Mouse (Mus musculus): ENCODE measurements at regions not wholly inside any gene's neighbourhood (a gene's known extent, or its start where the extent isn't known, plus 50 kb on each side); places are given as distances from the start of the nearest gene placed in this dataset.
A peak's percentile ranks its signal among the peaks of the same experiment; 100 is the strongest.
"Not testable (repeated sequence)": the region's sequence is repeated elsewhere in the genome, so short reads cannot be mapped to it uniquely, and the experiment has no call there.

DNA sequence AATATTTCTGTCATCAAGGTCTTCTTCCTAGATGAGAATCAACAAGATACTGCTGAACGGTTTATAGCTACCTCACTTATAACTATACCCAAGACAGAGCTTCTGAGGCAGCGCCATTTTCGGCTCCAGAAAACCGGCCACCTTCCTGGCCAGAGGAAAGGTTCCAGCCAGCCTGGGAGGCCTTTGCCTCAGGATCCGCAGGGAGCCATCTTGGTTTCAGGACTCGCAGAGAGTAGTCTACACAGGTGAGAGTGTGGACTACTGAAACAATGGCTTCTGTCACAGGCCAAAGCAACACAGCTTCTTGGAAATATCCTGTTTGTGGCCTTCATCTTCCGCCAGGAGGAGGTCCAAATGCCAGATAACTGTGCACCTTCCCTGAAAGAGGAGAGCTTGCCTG is 447.5 kb downstream of the Kcnt2 start:
- H3K4me3 ChIP-seq = no peak overlapping the region
- H3K4me2 ChIP-seq (replicated peaks) = no peak overlapping the region
- ATAC-seq (ENCODE audit: low FRiP score, low read depth) = no peak
- H3K36me3 ChIP-seq = no peaks in the 10 kb centered on the region
- no peak overlapping the region for H3K27ac ChIP-seq
- H3K9ac ChIP-seq = no peak overlapping the region
- no peaks in the 10 kb centered on the region for H3K27me3 ChIP-seq
- no peaks in the 10 kb centered on the region for H3K9me3 ChIP-seq
- WGBS = 82% methylated on average over 7 of the region's 7 CpGs
- H3K4me1 ChIP-seq = no peaks in the 10 kb centered on the region

DNA sequence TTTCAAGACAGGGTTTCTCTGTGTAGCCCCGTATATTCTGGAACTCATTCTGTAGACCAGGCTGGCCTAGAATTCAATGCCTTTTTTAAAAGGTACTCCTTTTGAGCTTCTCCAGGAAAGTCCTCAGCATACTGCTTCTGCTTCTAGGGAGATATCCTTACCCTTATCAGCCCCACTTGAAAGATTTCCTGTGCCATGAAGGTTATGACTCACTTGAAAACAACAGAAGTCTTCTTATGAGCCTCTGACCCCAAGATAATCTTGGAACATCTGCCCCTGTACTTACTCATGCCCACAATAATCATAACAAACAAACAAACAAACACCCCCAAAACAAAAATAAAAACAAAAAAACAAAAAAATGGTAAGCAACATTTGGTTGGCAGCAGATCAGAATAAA is 484.2 kb downstream of the Kcnt2 start:
- no peak for ATAC-seq (ENCODE audit: low FRiP score, low read depth)
- no peak overlapping the region for H3K27ac ChIP-seq
- H3K4me3 ChIP-seq = no peak overlapping the region
- no peak overlapping the region for H3K4me2 ChIP-seq (replicated peaks)
- no peak overlapping the region for H3K9ac ChIP-seq
- H3K4me1 ChIP-seq = no peaks in the 10 kb centered on the region
- H3K9me3 ChIP-seq = no peaks in the 10 kb centered on the region
- no peaks in the 10 kb centered on the region for H3K36me3 ChIP-seq
- H3K27me3 ChIP-seq = no peaks in the 10 kb centered on the region
- 100% methylated on average over 1 of the region's 1 CpGs for WGBS

DNA sequence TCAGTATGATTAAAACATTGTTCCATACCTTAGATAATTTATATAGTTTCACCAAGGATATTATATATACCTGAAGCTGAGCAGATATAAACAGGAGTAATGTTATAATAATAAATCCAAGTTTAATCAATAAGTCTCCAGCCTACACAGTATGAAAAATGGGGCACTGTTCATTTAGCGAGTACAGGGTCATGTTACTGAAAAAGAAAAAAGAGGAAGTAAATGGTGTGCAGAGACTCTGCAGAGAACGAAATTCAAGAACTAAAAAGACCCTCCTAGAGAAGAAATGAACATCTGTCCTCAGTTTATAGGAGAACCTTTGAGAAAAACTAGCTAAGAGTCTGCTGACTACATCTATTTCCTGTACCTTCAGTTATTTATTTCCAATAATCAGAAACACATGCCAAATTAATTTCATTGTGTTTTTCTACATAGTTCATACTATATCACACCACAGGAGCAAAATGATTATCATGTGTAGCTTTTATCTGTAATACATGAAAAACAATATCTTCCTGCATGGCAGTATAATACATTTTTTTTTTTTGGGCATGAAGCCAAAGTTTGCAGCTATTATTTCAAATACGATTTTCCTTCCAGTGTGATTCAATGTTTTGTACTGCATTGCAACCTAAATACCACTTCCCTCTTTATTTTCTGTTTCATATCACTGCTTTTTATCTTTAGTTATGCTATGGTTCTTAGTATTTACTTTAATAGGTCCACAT is 493.2 kb downstream of the Kcnt2 start:
- no peaks in the 10 kb centered on the region for H3K27me3 ChIP-seq
- H3K4me2 ChIP-seq (replicated peaks) = no peak overlapping the region
- H3K4me3 ChIP-seq = no peak overlapping the region
- H3K9me3 ChIP-seq = no peaks in the 10 kb centered on the region
- no peak overlapping the region for H3K9ac ChIP-seq
- no peaks in the 10 kb centered on the region for H3K4me1 ChIP-seq
- 31% methylated on average over 3 of the region's 3 CpGs for WGBS
- H3K27ac ChIP-seq = no peak overlapping the region
- peak; percentile 64; the same call in 1 of the 2 replicates for ATAC-seq (ENCODE audit: low FRiP score, low read depth)
- no peaks in the 10 kb centered on the region for H3K36me3 ChIP-seq

DNA sequence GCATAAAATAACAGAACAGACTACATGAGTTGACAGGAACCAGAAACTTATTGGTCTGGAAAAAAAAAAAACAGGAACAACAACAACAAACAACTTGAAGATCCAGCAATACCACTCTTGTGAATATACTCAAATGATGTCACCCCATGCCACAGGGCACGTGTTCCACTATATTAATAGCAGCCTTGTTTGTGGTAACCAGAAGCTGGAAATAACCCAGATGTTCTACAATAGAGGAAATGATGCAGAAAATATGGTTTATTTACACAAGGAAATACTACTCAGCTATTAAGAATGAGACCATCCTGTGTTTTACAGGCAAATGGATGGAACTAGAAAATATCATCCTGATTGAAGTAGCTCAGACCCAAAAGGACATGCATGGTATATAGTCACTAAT is 494.1 kb downstream of the Kcnt2 start:
- H3K9ac ChIP-seq = no peak overlapping the region
- H3K4me1 ChIP-seq = no peaks in the 10 kb centered on the region
- ATAC-seq (ENCODE audit: low FRiP score, low read depth) = no peak
- H3K27ac ChIP-seq = no peak overlapping the region
- no peak overlapping the region for H3K4me2 ChIP-seq (replicated peaks)
- WGBS = 61% methylated on average over 1 of the region's 1 CpGs
- H3K9me3 ChIP-seq = no peaks in the 10 kb centered on the region
- H3K36me3 ChIP-seq = no peaks in the 10 kb centered on the region
- no peak overlapping the region for H3K4me3 ChIP-seq
- no peaks in the 10 kb centered on the region for H3K27me3 ChIP-seq

DNA sequence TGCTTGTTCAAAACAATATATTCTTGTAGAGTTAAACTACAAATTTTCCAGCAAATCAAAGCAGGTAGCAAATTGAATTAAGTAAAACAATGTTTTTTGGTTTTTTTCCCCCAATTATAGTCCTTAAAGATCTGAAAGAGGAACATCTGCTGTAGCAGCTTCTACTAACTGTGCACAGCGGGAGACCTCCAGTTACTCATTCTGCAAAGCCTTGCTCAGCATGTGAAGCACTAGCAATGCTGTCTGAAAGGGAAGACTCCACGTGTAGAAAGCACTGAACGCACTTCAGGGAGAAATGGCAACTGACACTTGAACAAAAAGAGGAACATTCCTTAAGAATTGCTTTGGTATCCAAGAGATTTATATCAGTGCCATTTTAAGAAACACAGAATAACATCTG is 502.1 kb downstream of the Kcnt2 start:
- Histone ChIP-seq H3K27ac (no peak overlapping the region), H3K36me3 (no peaks in the 10 kb centered on the region), H3K4me2 (replicated peaks) (no peak overlapping the region), H3K27me3 (no peaks in the 10 kb centered on the region), H3K9ac (no peak overlapping the region), H3K4me3 (no peak overlapping the region), H3K4me1 (no peaks in the 10 kb centered on the region), H3K9me3 (no peaks in the 10 kb centered on the region)
- ATAC-seq (ENCODE audit: low FRiP score, low read depth) = no peak
- 8% methylated on average over 3 of the region's 3 CpGs for WGBS

DNA sequence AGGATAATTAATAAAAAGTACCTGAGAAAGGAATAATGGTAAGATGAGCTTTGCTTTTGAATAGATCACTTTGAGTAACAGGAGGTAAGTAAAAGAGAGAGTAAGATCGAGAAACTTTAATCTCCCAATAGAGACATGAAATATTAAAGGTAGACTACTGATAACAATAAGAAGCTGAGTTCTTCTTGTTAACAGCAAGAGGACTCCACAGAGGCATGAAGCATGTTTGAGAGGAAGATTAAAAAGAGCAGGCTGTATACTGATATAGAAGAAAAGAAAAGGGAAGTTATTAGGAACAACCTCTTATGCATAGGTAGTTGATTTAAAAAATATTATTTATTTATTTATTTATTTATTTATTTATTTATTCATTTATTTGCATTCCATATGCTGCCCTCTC is 519.9 kb downstream of the Kcnt2 start:
- 92% methylated on average over 1 of the region's 1 CpGs for WGBS
- ATAC-seq (ENCODE audit: low FRiP score, low read depth) = no peak

DNA sequence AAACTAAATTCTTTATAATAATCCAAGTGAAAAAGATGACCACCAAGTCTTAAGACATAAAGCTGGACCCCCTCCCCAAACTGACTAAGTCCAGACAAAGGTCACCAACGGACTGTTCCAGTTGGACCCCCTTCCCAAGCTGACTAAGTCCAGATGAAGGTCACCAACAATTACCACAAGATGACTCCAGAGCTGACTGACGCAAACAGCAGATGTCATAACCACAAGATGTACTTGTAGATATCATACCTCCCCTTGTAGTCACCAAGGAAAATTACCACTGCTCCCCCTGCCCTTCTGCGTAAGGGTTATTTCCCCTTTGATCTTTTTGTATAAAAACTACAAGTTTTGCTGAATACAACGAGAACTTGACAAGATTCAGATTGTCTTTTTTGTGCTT is 527.8 kb downstream of the Kcnt2 start:
- H3K27me3 ChIP-seq; H3K4me1 ChIP-seq; H3K9ac ChIP-seq; H3K4me3 ChIP-seq; H3K9me3 ChIP-seq; ATAC-seq (ENCODE audit: low FRiP score, low read depth); H3K4me2 ChIP-seq (replicated peaks); H3K36me3 ChIP-seq; H3K27ac ChIP-seq: not testable (repeated sequence)
- WGBS = 81% methylated on average over 4 of the region's 4 CpGs

More for the DNA sequence above, 519.9 kb downstream of the Kcnt2 start:
- H3K27me3 ChIP-seq = no peaks in the 10 kb centered on the region
- H3K4me3 ChIP-seq = no peak overlapping the region
- H3K27ac ChIP-seq = no peak overlapping the region
- H3K36me3 ChIP-seq = no peaks in the 10 kb centered on the region
- no peak overlapping the region for H3K4me2 ChIP-seq (replicated peaks)
- H3K9me3 ChIP-seq = no peaks in the 10 kb centered on the region
- H3K9ac ChIP-seq = no peak overlapping the region
- no peaks in the 10 kb centered on the region for H3K4me1 ChIP-seq

DNA sequence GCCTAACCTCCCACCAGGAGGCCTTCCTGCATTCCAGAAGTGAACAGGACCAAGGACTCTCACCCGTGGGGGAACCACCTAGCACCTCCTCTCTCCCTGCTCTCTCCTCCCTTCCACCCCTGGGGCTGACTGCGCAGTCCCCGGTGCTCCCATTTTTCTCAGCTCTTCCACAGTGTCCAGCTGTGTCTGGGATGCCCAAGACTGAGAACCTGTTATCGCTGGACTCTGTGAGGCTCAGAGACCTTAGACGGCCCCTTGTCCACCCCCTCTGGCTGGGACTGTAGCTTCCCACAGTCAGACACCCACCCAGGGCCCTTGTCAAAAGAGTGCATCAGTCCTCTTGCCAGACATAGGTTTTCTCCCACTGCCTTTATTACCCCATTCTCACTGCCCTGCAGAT is 564.2 kb downstream of the Kcnt2 start:
- Histone ChIP-seq H3K27me3 (no peaks in the 10 kb centered on the region), H3K4me1 (no peaks in the 10 kb centered on the region), H3K36me3 (no peaks in the 10 kb centered on the region), H3K4me3 (no peak overlapping the region), H3K9ac (no peak overlapping the region), H3K9me3 (no peaks in the 10 kb centered on the region), H3K27ac (no peak overlapping the region), H3K4me2 (replicated peaks) (no peak overlapping the region)
- ATAC-seq (ENCODE audit: low FRiP score, low read depth) = no peak
- 77% methylated on average over 5 of the region's 5 CpGs for WGBS

DNA sequence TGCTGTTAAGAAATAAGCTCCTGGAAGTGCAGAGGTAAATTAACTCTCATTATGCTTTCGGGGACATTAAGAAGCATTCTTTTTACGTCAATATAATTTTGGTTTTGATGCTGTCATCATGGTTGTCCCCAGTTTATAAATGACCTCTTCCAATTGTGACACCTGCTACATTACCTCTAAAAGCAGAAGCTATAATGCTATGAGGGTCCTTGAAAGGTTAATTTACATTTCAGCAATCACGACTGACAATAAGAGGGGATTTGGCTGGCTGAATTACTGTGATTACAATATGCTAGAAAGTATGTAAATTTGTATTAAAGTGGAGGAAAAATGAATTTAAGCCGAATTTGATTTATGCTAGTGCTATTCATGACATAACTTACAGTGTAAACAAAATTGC is 592.8 kb downstream of the Kcnt2 start:
- no peaks in the 10 kb centered on the region for H3K36me3 ChIP-seq
- no peak overlapping the region for H3K4me3 ChIP-seq
- ATAC-seq (ENCODE audit: low FRiP score, low read depth) = no peak
- H3K9ac ChIP-seq = no peak overlapping the region
- no peaks in the 10 kb centered on the region for H3K9me3 ChIP-seq
- WGBS = 86% methylated on average over 4 of the region's 4 CpGs
- H3K27me3 ChIP-seq = no peaks in the 10 kb centered on the region
- H3K4me2 ChIP-seq (replicated peaks) = no peak overlapping the region
- no peaks in the 10 kb centered on the region for H3K4me1 ChIP-seq
- no peak overlapping the region for H3K27ac ChIP-seq

DNA sequence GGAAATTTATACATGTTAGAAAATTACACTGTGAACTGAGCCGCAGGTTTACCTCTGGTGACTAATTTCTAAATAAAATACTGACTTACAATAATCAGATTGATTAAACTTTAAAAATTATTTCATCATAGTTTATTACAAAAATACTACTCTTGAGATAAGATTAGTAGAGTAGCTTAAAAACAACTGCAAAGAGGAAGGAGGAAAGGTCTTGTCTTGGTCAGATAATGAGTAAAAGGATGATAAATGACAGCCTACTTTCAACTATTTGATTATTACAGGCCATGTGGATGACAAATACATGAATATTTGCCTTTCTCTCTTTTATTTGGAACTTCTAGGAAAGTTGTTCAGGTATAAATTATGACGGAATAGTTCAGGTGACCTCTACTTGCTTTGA is 594.6 kb downstream of the Kcnt2 start:
- Histone ChIP-seq H3K27me3 (no peaks in the 10 kb centered on the region), H3K4me1 (no peaks in the 10 kb centered on the region), H3K9ac (no peak overlapping the region), H3K4me3 (no peak overlapping the region), H3K27ac (no peak overlapping the region), H3K4me2 (replicated peaks) (no peak overlapping the region), H3K36me3 (no peaks in the 10 kb centered on the region), H3K9me3 (no peaks in the 10 kb centered on the region)
- WGBS = 90% methylated on average over 2 of the region's 2 CpGs
- ATAC-seq (ENCODE audit: low FRiP score, low read depth) = no peak

DNA sequence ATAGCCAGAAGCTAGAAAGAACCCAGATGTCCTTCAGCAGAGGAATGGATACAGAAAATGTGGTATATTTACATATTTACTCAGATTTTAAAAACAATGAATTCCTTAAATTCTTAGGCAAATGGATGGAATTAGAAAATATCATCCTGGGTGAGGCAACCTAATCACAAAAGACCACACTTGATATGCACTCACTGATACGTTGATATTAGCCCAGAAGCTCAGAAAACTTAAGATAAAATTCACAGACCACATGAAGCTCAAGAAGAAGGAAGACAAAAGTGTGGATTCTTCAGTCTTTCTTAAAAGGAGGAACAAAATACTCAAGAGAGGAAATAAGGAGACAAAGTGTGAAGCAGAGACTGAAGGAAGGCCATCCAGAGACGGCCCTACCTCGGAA is 602.1 kb downstream of the Kcnt2 start:
- not testable (repeated sequence) for ATAC-seq (ENCODE audit: low FRiP score, low read depth); H3K36me3 ChIP-seq; H3K4me1 ChIP-seq; H3K9ac ChIP-seq; H3K9me3 ChIP-seq; H3K4me3 ChIP-seq; H3K4me2 ChIP-seq (replicated peaks); H3K27ac ChIP-seq; H3K27me3 ChIP-seq
- 74% methylated on average over 3 of the region's 3 CpGs for WGBS

DNA sequence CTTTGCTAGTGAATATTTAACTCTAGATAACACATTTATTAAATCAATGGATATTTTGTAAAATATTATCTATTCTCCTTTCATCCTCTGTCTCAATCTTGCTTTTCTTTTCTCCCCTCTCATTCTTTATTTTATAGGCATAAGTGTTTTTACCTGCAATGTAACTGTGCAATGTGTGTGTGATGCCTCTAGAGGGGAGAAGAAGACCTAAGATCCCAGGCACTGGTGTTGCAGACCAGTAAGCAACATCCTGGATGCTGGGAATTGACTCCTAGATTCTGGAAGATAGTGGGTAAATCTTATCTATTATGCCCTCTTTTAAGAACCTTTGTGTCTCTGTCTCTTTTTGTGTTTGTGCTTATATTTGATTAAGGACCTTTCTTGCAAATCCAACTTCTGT is 605.6 kb downstream of the Kcnt2 start:
- Histone ChIP-seq H3K9ac (no peak overlapping the region), H3K4me1 (no peaks in the 10 kb centered on the region), H3K27me3 (no peaks in the 10 kb centered on the region), H3K36me3 (no peaks in the 10 kb centered on the region), H3K4me3 (no peak overlapping the region), H3K9me3 (no peaks in the 10 kb centered on the region), H3K27ac (no peak overlapping the region), H3K4me2 (replicated peaks) (no peak overlapping the region)
- ATAC-seq (ENCODE audit: low FRiP score, low read depth) = no peak
